Mouse (Mus musculus): ENCODE results near the gene Babam2. TPM values are rescaled to one million over a fixed set of nuclear protein-coding genes. Genes with fewer than 3 reads are reported as not detected.

The Babam2 gene
- polyA plus RNA-seq, 1 experiment from 2014 or later = 46.9 TPM

DNA sequence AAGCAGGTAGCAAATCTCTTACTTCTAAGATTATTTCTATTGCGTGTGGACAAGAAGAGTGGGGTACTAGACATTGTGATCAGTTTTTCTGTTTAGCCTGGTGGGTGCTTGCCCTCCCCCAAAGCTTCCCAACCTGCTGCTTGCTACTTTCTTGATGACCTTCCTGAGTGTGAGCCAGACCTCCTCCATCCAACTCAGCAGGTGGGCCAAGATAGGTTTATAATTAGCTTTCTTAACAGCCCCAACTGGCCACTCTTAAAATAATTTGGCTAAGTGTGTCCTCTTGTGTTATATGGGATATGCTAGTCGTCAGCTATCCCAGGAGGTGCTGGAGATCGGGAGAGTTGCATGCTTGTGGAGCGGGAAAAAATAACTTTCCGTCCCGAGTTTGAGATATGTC, 235.8 kb downstream of the Babam2 start:
- no peaks in the 10 kb centered on the region for H3K9me3 ChIP-seq
- peaks cover 4% of the 10 kb centered on the region; the same call in 1 of the 2 replicates for H3K4me1 ChIP-seq
- H3K27me3 ChIP-seq = no peaks in the 10 kb centered on the region
- ATAC-seq (replicated peaks) = no peak
- no peak overlapping the region for H3K27ac ChIP-seq (replicated peaks)
- H3K36me3 ChIP-seq = no peaks in the 10 kb centered on the region
- no peak overlapping the region for H3K4me2 ChIP-seq (replicated peaks)
- no peak overlapping the region for H3K4me3 ChIP-seq
- H3K9ac ChIP-seq (replicated peaks) = no peak overlapping the region
- 88% methylated on average over 6 of the region's 6 CpGs for WGBS

DNA sequence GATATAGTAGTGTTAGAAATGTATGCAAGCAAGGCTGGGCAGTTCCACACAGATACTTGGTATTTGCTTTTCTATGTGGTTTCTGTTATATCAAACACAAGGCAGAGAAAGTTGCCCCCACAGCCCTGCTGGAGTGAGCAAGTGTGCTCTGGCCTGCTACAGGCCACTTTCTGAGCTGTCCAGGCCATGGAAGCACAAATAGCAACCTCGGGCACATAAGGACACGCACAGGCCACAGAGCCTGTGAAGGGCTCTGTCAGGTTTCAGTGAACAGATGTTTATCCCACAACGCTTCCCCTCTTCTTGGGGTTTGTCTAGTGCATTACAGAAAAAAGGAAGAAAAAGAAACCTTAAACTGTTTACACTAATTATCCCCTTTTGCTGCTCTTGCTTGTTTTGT, 236.9 kb downstream of the Babam2 start:
- Histone ChIP-seq H3K27me3 (no peaks in the 10 kb centered on the region), H3K27ac (replicated peaks) (no peak overlapping the region), H3K4me2 (replicated peaks) (no peak overlapping the region), H3K36me3 (no peaks in the 10 kb centered on the region), H3K4me1 (no peaks in the 10 kb centered on the region; the same call in 1 of the 2 replicates), H3K9me3 (no peaks in the 10 kb centered on the region), H3K9ac (replicated peaks) (no peak overlapping the region), H3K4me3 (no peak overlapping the region)
- no peak for ATAC-seq (replicated peaks)
- WGBS = 70% methylated on average over 3 of the region's 3 CpGs

DNA sequence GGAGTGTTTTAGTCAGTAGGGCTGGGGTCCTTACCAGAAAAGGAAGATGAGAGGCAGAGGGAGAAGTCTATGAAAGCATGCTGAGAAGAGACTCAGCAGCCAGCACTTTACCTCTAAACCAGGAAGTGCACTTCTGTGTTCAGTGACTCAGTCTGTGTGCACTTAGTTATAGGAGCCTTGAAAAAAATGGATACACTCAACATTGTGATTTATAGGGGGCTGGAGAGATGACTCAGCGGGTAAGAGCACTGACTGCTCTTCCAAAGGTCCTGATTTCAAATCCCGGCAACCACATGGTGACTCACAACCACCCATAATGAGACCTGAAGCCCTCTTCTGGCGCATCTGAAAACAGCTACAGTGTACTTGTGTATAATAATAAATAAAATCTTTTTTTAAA, 238.5 kb downstream of the Babam2 start:
- no peak overlapping the region for H3K27ac ChIP-seq (replicated peaks)
- 92% methylated on average over 3 of the region's 3 CpGs for WGBS
- no peaks in the 10 kb centered on the region for H3K9me3 ChIP-seq
- no peaks in the 10 kb centered on the region for H3K36me3 ChIP-seq
- no peak overlapping the region for H3K4me3 ChIP-seq
- H3K9ac ChIP-seq (replicated peaks) = no peak overlapping the region
- no peak for ATAC-seq (replicated peaks)
- no peak overlapping the region for H3K4me2 ChIP-seq (replicated peaks)
- no peaks in the 10 kb centered on the region for H3K27me3 ChIP-seq
- H3K4me1 ChIP-seq = no peaks in the 10 kb centered on the region

DNA sequence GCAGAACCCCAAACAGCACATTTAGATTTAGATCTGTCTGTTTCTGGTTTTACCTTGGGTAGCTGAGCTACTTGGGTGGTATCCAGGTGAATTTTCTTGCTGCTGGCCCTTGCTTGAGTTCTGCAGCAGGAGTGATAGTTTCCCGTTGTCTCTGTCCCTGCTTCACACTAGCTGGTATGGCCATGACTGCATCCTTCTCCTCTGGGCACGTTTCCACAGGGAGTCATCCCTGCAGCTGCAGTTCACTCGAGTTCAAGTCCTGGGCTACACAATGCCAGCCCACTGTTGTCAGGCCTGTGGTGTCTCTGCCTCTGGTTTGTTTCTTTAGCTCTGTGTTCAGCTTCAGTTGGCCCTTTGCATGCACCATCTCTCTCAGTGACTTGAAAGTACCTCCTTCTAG, 239.0 kb downstream of the Babam2 start:
- H3K4me3 ChIP-seq = no peak overlapping the region
- ATAC-seq (replicated peaks) = no peak
- H3K9me3 ChIP-seq = no peaks in the 10 kb centered on the region
- no peak overlapping the region for H3K27ac ChIP-seq (replicated peaks)
- H3K4me1 ChIP-seq = no peaks in the 10 kb centered on the region
- no peak overlapping the region for H3K4me2 ChIP-seq (replicated peaks)
- H3K9ac ChIP-seq (replicated peaks) = no peak overlapping the region
- no peaks in the 10 kb centered on the region for H3K27me3 ChIP-seq
- whole genome bisulfite sequencing = 79% methylated on average over 3 of the region's 3 CpGs
- no peaks in the 10 kb centered on the region for H3K36me3 ChIP-seq

DNA sequence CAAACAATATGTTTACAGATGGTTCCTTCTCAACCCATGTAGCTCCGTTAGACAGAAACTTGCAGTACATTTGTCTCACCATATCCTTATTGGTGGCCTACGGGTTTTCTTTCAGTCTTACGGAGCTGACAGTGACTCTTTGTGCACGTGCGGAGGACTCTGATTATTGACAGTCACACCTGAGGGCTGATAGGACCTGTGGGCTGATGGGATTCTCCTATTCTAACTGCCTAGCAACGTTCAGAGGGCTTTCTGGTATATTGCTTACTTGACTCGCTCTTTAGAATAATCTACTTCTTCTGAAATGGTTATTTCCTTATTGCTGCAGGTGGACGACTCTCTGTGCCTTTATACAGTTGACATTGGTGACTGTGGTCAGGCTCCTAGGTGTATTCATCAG, 243.4 kb downstream of the Babam2 start:
- ATAC-seq (replicated peaks) = no peak
- Histone ChIP-seq H3K27me3 (no peaks in the 10 kb centered on the region), H3K4me2 (replicated peaks) (no peak overlapping the region), H3K27ac (replicated peaks) (no peak overlapping the region), H3K4me1 (no peaks in the 10 kb centered on the region), H3K9ac (replicated peaks) (no peak overlapping the region), H3K36me3 (no peaks in the 10 kb centered on the region), H3K4me3 (no peak overlapping the region), H3K9me3 (no peaks in the 10 kb centered on the region)
- WGBS = 88% methylated on average over 8 of the region's 8 CpGs

DNA sequence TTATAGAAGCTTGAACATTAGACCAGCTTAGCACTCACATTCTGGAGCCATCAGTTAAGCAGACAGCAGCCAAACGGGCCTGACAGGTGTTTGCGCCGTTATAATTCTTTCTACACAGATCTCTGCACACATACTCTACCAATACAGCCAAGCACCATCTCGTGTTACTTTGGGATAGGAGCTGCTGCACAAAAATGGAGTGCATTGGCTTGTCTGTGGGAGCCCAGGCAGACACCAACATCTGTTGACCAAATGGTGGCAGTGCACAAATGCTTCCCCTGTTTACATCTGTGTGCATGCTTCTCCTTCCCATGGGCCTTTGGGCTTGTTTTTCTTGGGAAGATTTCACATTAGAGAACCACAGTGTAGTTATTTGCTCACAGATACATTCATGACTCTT, 249.7 kb downstream of the Babam2 start:
- H3K9me3 ChIP-seq = no peaks in the 10 kb centered on the region
- no peaks in the 10 kb centered on the region for H3K27me3 ChIP-seq
- no peak overlapping the region for H3K27ac ChIP-seq (replicated peaks)
- no peaks in the 10 kb centered on the region for H3K36me3 ChIP-seq
- no peaks in the 10 kb centered on the region for H3K4me1 ChIP-seq
- 76% methylated on average over 4 of the region's 4 CpGs for WGBS
- no peak overlapping the region for H3K9ac ChIP-seq (replicated peaks)
- H3K4me2 ChIP-seq (replicated peaks) = no peak overlapping the region
- ATAC-seq (replicated peaks) = no peak
- no peak overlapping the region for H3K4me3 ChIP-seq

DNA sequence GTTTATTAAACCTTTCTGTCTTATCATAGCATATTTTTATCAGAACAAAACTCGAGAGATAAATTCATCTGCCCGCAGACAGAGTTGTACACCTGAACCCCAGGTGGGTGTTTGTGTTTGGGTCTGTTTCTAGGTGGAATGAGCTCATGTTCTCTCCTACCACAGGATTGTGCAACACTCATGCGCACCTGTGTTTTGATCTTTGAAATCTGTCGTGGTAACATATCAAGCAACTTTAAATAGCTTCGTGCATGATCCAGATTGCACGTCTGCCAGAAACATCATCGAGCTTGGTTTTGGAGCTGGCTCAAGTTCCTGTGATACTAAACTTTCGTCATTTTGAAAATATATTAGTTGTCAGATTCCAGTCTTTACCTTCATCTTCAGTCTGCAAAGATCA, 251.9 kb downstream of the Babam2 start:
- H3K4me3 ChIP-seq = no peak overlapping the region
- no peak overlapping the region for H3K4me2 ChIP-seq (replicated peaks)
- ATAC-seq (replicated peaks) = no peak
- H3K9ac ChIP-seq (replicated peaks) = no peak overlapping the region
- H3K36me3 ChIP-seq = no peaks in the 10 kb centered on the region
- no peaks in the 10 kb centered on the region for H3K27me3 ChIP-seq
- 84% methylated on average over 8 of the region's 8 CpGs for WGBS
- H3K27ac ChIP-seq (replicated peaks) = no peak overlapping the region
- H3K9me3 ChIP-seq = no peaks in the 10 kb centered on the region
- no peaks in the 10 kb centered on the region for H3K4me1 ChIP-seq

DNA sequence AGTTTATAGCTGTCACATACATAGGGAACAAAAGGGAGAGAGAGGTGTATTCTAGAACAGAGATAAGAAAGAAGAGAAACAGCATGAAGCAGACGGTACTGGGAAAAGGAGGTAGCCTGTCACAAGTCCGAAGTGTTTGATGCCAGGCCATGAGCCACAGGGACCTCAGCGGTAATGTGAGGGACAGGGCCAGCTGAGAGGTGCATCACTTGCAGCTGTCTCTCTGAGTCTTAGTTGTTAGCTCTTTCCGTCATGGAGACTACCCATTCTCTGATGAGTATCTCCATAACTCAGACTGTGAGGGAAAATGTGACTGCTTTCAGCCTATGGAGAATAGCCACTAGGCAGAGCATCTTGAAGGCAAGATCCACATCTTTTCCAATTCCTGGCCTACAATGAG, 253.0 kb downstream of the Babam2 start:
- no peak for ATAC-seq (replicated peaks)
- WGBS = 90% methylated on average over 4 of the region's 4 CpGs
- H3K27ac ChIP-seq (replicated peaks) = no peak overlapping the region
- no peaks in the 10 kb centered on the region for H3K9me3 ChIP-seq
- no peak overlapping the region for H3K4me3 ChIP-seq
- H3K9ac ChIP-seq (replicated peaks) = no peak overlapping the region
- no peaks in the 10 kb centered on the region for H3K27me3 ChIP-seq
- H3K36me3 ChIP-seq = no peaks in the 10 kb centered on the region
- H3K4me1 ChIP-seq = no peaks in the 10 kb centered on the region
- no peak overlapping the region for H3K4me2 ChIP-seq (replicated peaks)

DNA sequence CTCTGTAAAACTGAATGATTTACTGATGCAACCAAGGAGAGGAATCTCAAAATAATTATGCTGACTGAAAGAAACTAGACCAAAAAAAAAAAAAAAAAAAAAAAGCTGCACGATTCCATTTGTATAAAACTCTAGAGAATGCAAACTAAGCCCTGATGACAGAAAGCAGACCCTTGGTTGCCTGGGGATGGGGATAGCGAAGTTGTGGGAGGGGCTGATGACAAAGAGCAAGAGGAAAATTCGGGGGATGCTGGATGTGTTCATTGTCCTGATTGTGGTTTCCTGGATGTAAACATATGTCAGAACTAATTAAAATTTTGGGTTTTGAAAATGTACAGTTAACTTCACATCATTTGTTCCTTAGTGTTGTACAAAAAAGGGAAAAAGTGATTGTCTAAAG, 257.7 kb downstream of the Babam2 start:
- no peak for ATAC-seq (replicated peaks)
- 60% methylated on average over 3 of the region's 3 CpGs for WGBS
- Histone ChIP-seq H3K27me3 (no peaks in the 10 kb centered on the region), H3K36me3 (no peaks in the 10 kb centered on the region), H3K4me2 (replicated peaks) (no peak overlapping the region), H3K9me3 (no peaks in the 10 kb centered on the region), H3K4me1 (no peaks in the 10 kb centered on the region), H3K9ac (replicated peaks) (no peak overlapping the region), H3K4me3 (no peak overlapping the region), H3K27ac (replicated peaks) (no peak overlapping the region)

DNA sequence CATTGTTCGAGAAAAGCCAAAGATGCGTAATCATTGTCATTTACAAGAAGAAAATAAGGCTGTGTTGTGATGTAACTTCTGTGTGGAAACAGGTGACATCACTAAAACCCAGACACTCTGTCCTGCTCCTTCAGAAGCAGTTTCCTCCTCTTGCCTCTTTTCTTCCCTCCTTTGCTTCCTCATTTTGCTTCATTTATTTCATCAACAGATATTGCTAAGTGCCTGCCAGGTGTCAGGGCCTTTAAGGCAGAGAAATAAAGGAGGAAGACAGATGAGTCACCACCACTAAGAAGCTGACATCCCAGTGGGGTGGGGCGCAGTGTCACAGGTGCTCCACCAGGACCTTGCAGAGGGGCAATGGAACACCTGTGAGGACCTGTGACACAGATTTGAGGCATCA, 258.9 kb downstream of the Babam2 start:
- Histone ChIP-seq H3K4me3 (no peak overlapping the region), H3K27me3 (no peaks in the 10 kb centered on the region), H3K9ac (replicated peaks) (no peak overlapping the region), H3K36me3 (no peaks in the 10 kb centered on the region), H3K27ac (replicated peaks) (no peak overlapping the region), H3K9me3 (no peaks in the 10 kb centered on the region), H3K4me2 (replicated peaks) (no peak overlapping the region), H3K4me1 (no peaks in the 10 kb centered on the region)
- ATAC-seq (replicated peaks) = no peak
- WGBS = 92% methylated on average over 3 of the region's 3 CpGs

DNA sequence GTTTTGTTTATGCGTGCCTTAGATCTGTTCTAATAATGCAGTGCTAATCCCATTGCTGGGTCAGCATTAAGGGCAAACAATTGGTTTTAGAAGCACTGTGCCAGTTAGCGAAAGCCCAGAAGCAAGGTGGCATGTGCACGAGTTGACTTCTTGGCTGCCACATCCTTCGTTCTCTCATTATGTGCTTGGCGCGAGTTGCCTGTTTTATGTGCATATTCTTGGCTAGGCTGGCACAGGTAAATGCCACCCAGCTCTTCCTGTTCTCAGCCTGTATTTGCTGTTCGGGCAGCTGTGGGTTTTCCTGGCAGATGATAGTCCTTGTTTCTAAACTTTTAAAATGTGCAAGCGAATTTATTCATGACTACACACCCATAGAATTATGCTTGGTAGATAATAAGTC, 262.4 kb downstream of the Babam2 start:
- Histone ChIP-seq H3K27me3 (no peaks in the 10 kb centered on the region), H3K4me1 (no peaks in the 10 kb centered on the region), H3K4me3 (no peak overlapping the region), H3K9ac (replicated peaks) (no peak overlapping the region), H3K9me3 (no peaks in the 10 kb centered on the region), H3K27ac (replicated peaks) (no peak overlapping the region), H3K36me3 (no peaks in the 10 kb centered on the region), H3K4me2 (replicated peaks) (no peak overlapping the region)
- WGBS = 46% methylated on average over 8 of the region's 8 CpGs
- no peak for ATAC-seq (replicated peaks)

DNA sequence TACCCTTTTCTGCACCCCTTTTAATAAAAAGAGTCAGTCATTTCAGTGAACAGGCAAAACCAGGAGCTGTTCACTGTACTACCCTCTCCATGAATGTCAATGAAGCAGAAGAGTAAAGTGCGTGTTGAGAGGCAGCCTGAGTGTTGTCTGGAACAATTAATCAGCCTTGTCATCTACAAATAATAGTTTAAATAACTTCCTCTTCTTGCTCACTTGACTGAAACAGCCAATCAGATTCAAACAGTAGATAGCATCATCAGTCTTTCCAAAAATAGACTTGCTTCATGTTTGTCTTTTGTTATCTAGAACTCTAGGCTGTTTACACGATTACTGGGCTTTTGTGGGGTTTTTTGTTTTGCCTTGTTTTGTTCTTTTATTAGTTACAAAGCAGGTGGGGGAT, 263.9 kb downstream of the Babam2 start:
- H3K9me3 ChIP-seq = no peaks in the 10 kb centered on the region
- 60% methylated on average over 2 of the region's 2 CpGs for WGBS
- H3K4me3 ChIP-seq = no peak overlapping the region
- no peaks in the 10 kb centered on the region for H3K4me1 ChIP-seq
- H3K36me3 ChIP-seq = no peaks in the 10 kb centered on the region
- no peaks in the 10 kb centered on the region for H3K27me3 ChIP-seq
- no peak for ATAC-seq (replicated peaks)
- H3K4me2 ChIP-seq (replicated peaks) = no peak overlapping the region
- no peak overlapping the region for H3K9ac ChIP-seq (replicated peaks)
- H3K27ac ChIP-seq (replicated peaks) = no peak overlapping the region

DNA sequence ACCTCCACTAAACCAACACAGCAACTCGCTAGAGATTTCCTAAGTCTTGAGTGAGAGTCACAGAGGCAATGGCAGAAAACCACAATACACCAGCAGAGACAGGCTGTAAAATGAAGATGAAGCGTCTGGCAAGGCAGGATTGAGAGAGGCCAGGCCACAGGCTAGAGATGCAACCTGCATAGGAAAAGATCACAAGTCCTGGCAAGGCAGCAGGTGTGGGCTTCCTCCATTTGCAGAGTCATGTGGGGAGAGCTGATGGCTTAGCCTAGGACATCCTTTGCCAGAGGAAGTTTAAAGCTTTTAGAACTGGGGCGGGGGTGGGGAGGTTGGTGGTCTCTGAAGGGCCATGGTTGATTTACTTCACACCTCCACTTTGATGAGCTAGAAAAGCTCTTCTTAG, 264.9 kb downstream of the Babam2 start:
- H3K4me2 ChIP-seq (replicated peaks) = no peak overlapping the region
- WGBS = 86% methylated on average over 3 of the region's 3 CpGs
- no peaks in the 10 kb centered on the region for H3K9me3 ChIP-seq
- no peak overlapping the region for H3K27ac ChIP-seq (replicated peaks)
- H3K27me3 ChIP-seq = no peaks in the 10 kb centered on the region
- no peaks in the 10 kb centered on the region for H3K36me3 ChIP-seq
- H3K9ac ChIP-seq (replicated peaks) = no peak overlapping the region
- no peak overlapping the region for H3K4me3 ChIP-seq
- ATAC-seq (replicated peaks) = no peak
- no peaks in the 10 kb centered on the region for H3K4me1 ChIP-seq

Measured in forebrain, embryonic 15.5 days (tissue).